10 mouse cellular contexts compared by ENCODE assay signal in genomic region chr2:11869983-11870382, GRCm38 (mm10).
DNase-seq lines count a peak whose midpoint lies in the region; ATAC-seq lines count a peak whose summit lies in the region.
"Had no signal": no experiment of that assay in that cellular context is flagged by ENCODE, and none has a peak within 500 bp of the region (broad histone marks: within the 10 kb centered on the region; RNA-seq: fewer than 3 reads in every experiment).

No protein-coding gene starts in this region.

- no peak overlapping the region for H3K4me3 ChIP-seq in forebrain, embryonic 14.5 days (ENCODE audit: low read depth, low read length)
- no peak overlapping the region for H3K4me3 ChIP-seq in forebrain, embryonic 12.5 days (replicated peaks)
- no peak overlapping the region for H3K4me3 ChIP-seq in kidney, embryonic 15.5 days (replicated peaks)
- H3K4me3 ChIP-seq: limb, embryonic 13.5 days; megakaryocyte, embryonic 14.5 days had no signal

- no peaks in the 10 kb centered on the region for H3K9me3 ChIP-seq in forebrain, embryonic 14.5 days (replicated peaks; ENCODE audit: control insufficient read depth, low read length)
- H3K9me3 ChIP-seq in forebrain, embryonic 12.5 days, result peaks cover 5% of the 10 kb centered on the region; the same call in 1 of the 2 replicates
- peaks cover 9% of the 10 kb centered on the region; the same call in 1 of the 2 replicates for H3K9me3 ChIP-seq in kidney, embryonic 15.5 days (replicated peaks)

- no peaks in the 10 kb centered on the region for H3K27me3 ChIP-seq in forebrain, embryonic 14.5 days (replicated peaks; ENCODE audit: control insufficient read depth, insufficient read depth, low read length)
- no peaks in the 10 kb centered on the region for H3K27me3 ChIP-seq in forebrain, embryonic 12.5 days
- no peaks in the 10 kb centered on the region for H3K27me3 ChIP-seq in kidney, embryonic 15.5 days
- H3K27me3 ChIP-seq: limb, embryonic 13.5 days; megakaryocyte, embryonic 14.5 days had no signal

- H3K9ac ChIP-seq in forebrain, embryonic 14.5 days (ENCODE audit: low read length), result no peak overlapping the region
- no peak overlapping the region for H3K9ac ChIP-seq in forebrain, embryonic 12.5 days
- no peak overlapping the region for H3K9ac ChIP-seq in kidney, embryonic 15.5 days
- H3K9ac ChIP-seq: limb, embryonic 13.5 days had no signal

- no peak overlapping the region for H3K27ac ChIP-seq in forebrain, embryonic 14.5 days (ENCODE audit: low read depth, low read length)
- H3K27ac ChIP-seq in forebrain, embryonic 12.5 days, result no peak overlapping the region
- H3K27ac ChIP-seq in kidney, embryonic 15.5 days, result no peak overlapping the region
- H3K27ac ChIP-seq: limb, embryonic 13.5 days had no signal

- no peak overlapping the region for H3K4me2 ChIP-seq in forebrain, embryonic 14.5 days (ENCODE audit: low read length)
- H3K4me2 ChIP-seq in forebrain, embryonic 12.5 days, result no peak overlapping the region
- no peak overlapping the region for H3K4me2 ChIP-seq in kidney, embryonic 15.5 days
- H3K4me2 ChIP-seq: limb, embryonic 13.5 days had no signal

- 49% methylated on average over 2 of the region's 2 CpGs for WGBS in forebrain, embryonic 14.5 days
- WGBS in forebrain, embryonic 12.5 days, result 43% methylated on average over 2 of the region's 2 CpGs
- 44% methylated on average over 2 of the region's 2 CpGs for WGBS in kidney, embryonic 15.5 days

- ATAC-seq in forebrain, embryonic 14.5 days, result no peak
- ATAC-seq in forebrain, embryonic 12.5 days (ENCODE audit: low FRiP score), result no peak
- 0 out of 2 replicates have a peak, but pooled peaks have one; percentile 58 for ATAC-seq in kidney, embryonic 15.5 days (replicated peaks; ENCODE audit: low FRiP score)
- 0 out of 2 replicates have a peak, but pooled peaks have one; percentile 56 for ATAC-seq in megakaryocyte, adult 5-6 weeks (ENCODE audit: poor library complexity, severe bottlenecking)

- no peaks in the 10 kb centered on the region for H3K4me1 ChIP-seq in forebrain, embryonic 14.5 days (ENCODE audit: control insufficient read depth, insufficient read depth, low read length)
- no peaks in the 10 kb centered on the region for H3K4me1 ChIP-seq in forebrain, embryonic 12.5 days
- H3K4me1 ChIP-seq in kidney, embryonic 15.5 days, result no peaks in the 10 kb centered on the region
- H3K4me1 ChIP-seq: limb, embryonic 13.5 days; megakaryocyte, embryonic 14.5 days had no signal

- H3K36me3 ChIP-seq in forebrain, embryonic 14.5 days (ENCODE audit: control insufficient read depth, insufficient read depth, low read length), result no peaks in the 10 kb centered on the region
- H3K36me3 ChIP-seq in forebrain, embryonic 12.5 days (replicated peaks), result no peaks in the 10 kb centered on the region
- no peaks in the 10 kb centered on the region for H3K36me3 ChIP-seq in kidney, embryonic 15.5 days
- H3K36me3 ChIP-seq: limb, embryonic 13.5 days had no signal

- peak; percentile 7 for DNase-seq in forebrain, embryonic 14.5 days (ENCODE audit: low spot score)
- no peak for DNase-seq in kidney, adult 18-20 months
- DNase-seq in A20 (ENCODE audit: low read depth, low spot score), result peak; percentile 12
- DNase-seq in urinary bladder, postnatal 4 days (ENCODE audit: low spot score in 2 of 2), result no peak
- DNase-seq in gastrocnemius, adult 8-10 months (ENCODE audit: low spot score in 2 of 2), result no peak

Comparison
In these comparisons a context has a peak if more than half of its experiments do, and no peak if none do; other contexts are left out.
1. ATAC-seq: peak in kidney, embryonic 15.5 days (single experiment) and megakaryocyte, adult 5-6 weeks (single experiment); none in forebrain, embryonic 14.5 days (single experiment) and forebrain, embryonic 12.5 days (single experiment).
2. DNase-seq: peak in forebrain, embryonic 14.5 days (single experiment) and A20 (single experiment); none in kidney, adult 18-20 months (single experiment), urinary bladder, postnatal 4 days (0 of 2) and gastrocnemius, adult 8-10 months (0 of 2).